Mouse (Mus musculus) lung, postnatal 4 days (tissue): ENCODE results near the gene Urb2.
A peak's percentile ranks its signal among the peaks of the same experiment; 100 is the strongest.

Experiments used
- DNase-seq, 2 experiments: peaks; one replicate each; pipeline ENCODE4 v3.0.0; 2021

Urb2 gene

GRCm38 (mm10) chr8:124077998-124078397, 56.7 kb downstream of the Urb2 start:
- DNase-seq = peak; percentile 27 to 39

GRCm38 (mm10) chr8:124078969-124079368, 57.7 kb downstream of the Urb2 start:
- DNase-seq = no peak

- no peak for DNase-seq
Measured at GRCm38 (mm10) chr8:124080467-124081326, 59.4 kb downstream of the Urb2 start.

- no peak for DNase-seq
Measured at GRCm38 (mm10) chr8:124082616-124083015, 61.3 kb downstream of the Urb2 start.

- DNase-seq = no peak
Measured at GRCm38 (mm10) chr8:124083611-124084010, 62.3 kb downstream of the Urb2 start.

GRCm38 (mm10) chr8:124085668-124086067, 64.4 kb downstream of the Urb2 start:
- no peak for DNase-seq

GRCm38 (mm10) chr8:124088092-124088613, 66.8 kb downstream of the Urb2 start:
- no peak for DNase-seq

- DNase-seq = no peak
Measured at GRCm38 (mm10) chr8:124089016-124089415, 67.7 kb downstream of the Urb2 start.

- DNase-seq = no peak
Measured at GRCm38 (mm10) chr8:124090473-124090872, 69.2 kb downstream of the Urb2 start.
